1 mouse cellular context compared by ENCODE assay signal in genomic region chr10:80167460-80168037, GRCm38 (mm10).
TF ChIP-seq lines count a peak whose summit lies in the region.

No protein-coding gene starts in this region.

TF ChIP-seq in CH12.LX, 34 proteins besides CTCF, POLR2A, EP300 and RAD21:
- TF ChIP-seq TCF12 (IDR thresholded peaks at IDR 0.05; ENCODE audit: low read depth, low read length) (peak; percentile 59; the same call in 1 of the 2 replicates), TBP (conservative IDR thresholded peaks at IDR 0.05; ENCODE audit: low read depth, low read length) (peak; percentile 95), MAZ (IDR thresholded peaks at IDR 0.05; ENCODE audit: low read depth, low read length) (peak; percentile 39; the same call in 1 of the 2 replicates), ZMIZ1 (IDR thresholded peaks at IDR 0.05; ENCODE audit: low read depth, low read length) (peak; percentile 98), NELFE (IDR thresholded peaks at IDR 0.05; ENCODE audit: low read depth, low read length) (peak; percentile 99), ELF1 (IDR thresholded peaks at IDR 0.05; ENCODE audit: low read depth, low read length) (peak; percentile 99), HCFC1 (IDR thresholded peaks at IDR 0.05; ENCODE audit: low read depth, low read length) (peak; percentile 48; the same call in 1 of the 2 replicates), SMC3 (IDR thresholded peaks at IDR 0.05; ENCODE audit: low read depth, low read length) (no peak), CHD2 (IDR thresholded peaks at IDR 0.05; ENCODE audit: low read length) (0 out of 2 replicates have a peak, but pooled peaks have one; percentile 34), POLR2AphosphoS2 (IDR thresholded peaks at IDR 0.05; ENCODE audit: low read depth, low read length) (peak; percentile 99), UBTF (IDR thresholded peaks at IDR 0.05; ENCODE audit: low read depth, low read length) (no peak), RCOR1 (conservative IDR thresholded peaks at IDR 0.05; ENCODE audit: low read depth, low read length) (no peak)
